Mouse (Mus musculus): ENCODE data around the gene Slc6a5.

DNA sequence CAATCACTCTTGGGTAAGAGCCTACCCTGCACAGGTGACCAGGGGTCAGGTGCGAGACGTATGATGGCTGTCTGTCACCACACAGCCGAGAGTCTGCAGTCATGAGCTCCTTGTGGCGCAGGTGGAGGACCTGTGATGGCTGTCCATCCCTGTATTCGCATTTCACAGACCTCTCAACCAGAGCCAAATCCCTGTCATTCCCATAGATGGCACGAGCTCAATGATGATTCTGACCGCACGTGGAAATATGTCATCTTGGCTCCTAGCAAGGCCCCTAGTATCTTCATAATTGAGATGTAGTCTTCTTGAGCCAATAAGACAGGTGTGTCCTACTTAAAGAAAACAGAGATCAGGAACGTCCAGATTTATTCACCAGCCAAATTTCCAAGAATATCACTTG, 36.7 kb downstream of the Slc6a5 start:
- TF ChIP-seq CTCF (IDR thresholded peaks at IDR 0.05; ENCODE audit: low read depth) = no peak
- no peak for TF ChIP-seq EP300 (IDR thresholded peaks at IDR 0.05; ENCODE audit: low read depth)

Data from liver, embryonic 14.5 days (tissue).